Mouse (Mus musculus) layer of hippocampus, adult 9-11 months (tissue): ENCODE data around the gene Cep126.

Source experiments
- DNase-seq: peaks from one replicate; pipeline ENCODE4 v3.0.0; 2022

The Cep126 gene

GRCm38 (mm10) chr9:8134117-8134574 lies at the start of gene Cep126:
Cep126 (minus strand) TSS chr9:8134294.
- peak; percentile 64 for DNase-seq

- no peak for DNase-seq
Observed at GRCm38 (mm10) chr9:8179554-8179953, 45.5 kb upstream of the Cep126 start.

GRCm38 (mm10) chr9:8177099-8177498 lies 43.0 kb upstream of the Cep126 start:
- no peak for DNase-seq

- no peak for DNase-seq
Observed at GRCm38 (mm10) chr9:8157011-8157410, 22.9 kb upstream of the Cep126 start.

DNA sequence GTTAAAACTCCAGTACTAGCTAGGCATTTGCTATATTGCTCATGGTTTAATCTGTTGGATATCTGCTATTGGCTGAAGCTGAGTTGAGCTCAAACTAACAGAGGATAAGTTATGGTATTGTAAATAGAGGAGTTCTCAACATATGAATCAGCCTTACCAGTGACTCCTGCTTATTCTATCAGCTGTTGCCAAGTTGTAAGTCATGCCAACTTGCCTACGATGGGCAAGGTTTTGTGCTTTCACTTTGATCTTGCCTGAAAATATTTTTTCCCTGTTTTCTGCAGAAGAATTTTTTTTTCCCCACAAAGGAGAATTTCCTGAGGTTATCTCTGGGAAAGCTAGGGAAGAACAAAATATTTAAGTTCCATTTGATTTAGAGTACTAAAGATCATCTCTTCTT lies 5.4 kb upstream of the Cep126 start:
- no peak for DNase-seq

DNA sequence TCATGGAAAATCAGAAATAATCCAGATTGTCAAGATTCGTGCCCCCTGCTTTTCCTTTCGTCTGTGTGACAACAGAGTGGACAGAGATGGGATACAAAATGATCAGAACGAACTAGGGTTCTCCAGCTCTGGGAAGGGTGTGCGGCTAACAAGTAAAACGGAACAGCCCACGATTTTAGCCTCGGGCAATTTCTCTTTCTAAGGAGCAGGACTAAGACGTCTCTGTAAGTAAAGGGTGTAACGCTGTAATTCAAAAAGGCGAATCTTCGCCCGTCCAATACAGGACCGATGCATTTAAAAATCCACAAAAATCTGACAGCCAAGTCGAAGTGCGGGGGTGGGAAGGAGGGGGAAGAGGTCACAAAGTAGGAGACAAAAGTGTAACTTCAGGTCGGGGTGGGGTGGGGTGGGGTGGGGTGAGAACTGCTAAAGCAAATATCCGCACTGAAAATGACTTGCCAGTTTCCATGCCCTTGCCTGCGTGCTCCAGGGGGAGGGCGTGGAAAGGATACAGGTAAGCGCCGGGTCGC lies 443 bp downstream of the Cep126 start:
- DNase-seq = no peak

GRCm38 (mm10) chr9:8123495-8123894 lies 10.6 kb downstream of the Cep126 start:
- DNase-seq = no peak

- no peak for DNase-seq
Observed at GRCm38 (mm10) chr9:8114516-8114915, 19.6 kb downstream of the Cep126 start.

DNA sequence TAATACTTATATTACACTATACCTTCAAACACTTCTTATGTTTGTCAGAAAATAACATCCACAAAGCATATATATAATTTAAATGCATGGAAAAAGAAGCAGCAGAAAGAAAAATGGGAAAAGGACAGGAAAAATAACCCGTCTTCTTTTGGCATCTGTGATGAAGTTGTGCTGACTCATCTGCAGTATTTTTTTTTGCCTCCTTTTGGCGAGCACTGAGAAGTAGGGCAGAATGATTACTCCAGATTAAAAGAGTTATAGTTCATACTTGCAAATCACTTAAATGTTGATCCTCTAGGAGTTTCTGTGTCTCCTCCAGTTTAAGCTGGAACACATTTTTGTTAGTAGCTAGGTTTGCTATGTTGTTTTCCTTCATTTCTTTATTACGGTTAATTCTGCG lies 31.0 kb downstream of the Cep126 start:
- DNase-seq = no peak

GRCm38 (mm10) chr9:8100962-8101361 lies 33.1 kb downstream of the Cep126 start:
- no peak for DNase-seq

GRCm38 (mm10) chr9:8078882-8079281 lies 55.2 kb downstream of the Cep126 start:
- no peak for DNase-seq

GRCm38 (mm10) chr9:8074345-8074744 lies 59.7 kb downstream of the Cep126 start:
- DNase-seq = no peak

DNA sequence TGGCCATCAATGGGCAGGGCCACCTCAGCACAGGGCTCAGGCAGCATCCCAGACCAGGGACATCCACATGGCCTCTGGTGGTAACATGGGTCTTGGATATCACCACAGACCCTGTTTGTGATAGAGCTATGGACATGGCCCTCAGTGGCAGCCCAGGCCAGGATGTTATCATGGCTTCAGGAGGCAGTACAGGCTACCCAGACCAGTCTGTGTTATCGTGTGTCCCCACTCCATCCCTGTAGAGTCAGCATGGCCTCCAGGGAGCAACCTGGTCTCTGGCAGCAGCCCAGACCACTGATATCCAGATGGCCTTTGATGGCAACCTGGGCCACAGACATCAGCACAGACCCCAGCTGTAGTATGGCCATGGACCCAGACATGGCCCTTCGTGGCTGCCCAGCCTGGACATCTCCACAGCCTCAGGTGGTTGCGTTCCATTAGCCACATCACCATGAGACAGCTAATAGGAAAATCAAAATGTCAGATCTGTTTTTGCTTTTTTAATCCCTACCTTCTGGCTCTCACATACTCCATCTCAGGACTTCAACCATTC lies 60.8 kb downstream of the Cep126 start:
- no peak for DNase-seq

GRCm38 (mm10) chr9:8059636-8060035 lies 74.5 kb downstream of the Cep126 start:
- DNase-seq = no peak

GRCm38 (mm10) chr9:8054831-8055230 lies 79.3 kb downstream of the Cep126 start:
- no peak for DNase-seq

GRCm38 (mm10) chr9:8043044-8043387 lies 91.1 kb downstream of the Cep126 start:
- DNase-seq = no peak

- DNase-seq = peak; percentile 95
Observed at GRCm38 (mm10) chr9:8042338-8043043, 91.6 kb downstream of the Cep126 start, which contains the start of gene Cfap300. Cfap300 (minus strand) TSS chr9:8042823.

DNA sequence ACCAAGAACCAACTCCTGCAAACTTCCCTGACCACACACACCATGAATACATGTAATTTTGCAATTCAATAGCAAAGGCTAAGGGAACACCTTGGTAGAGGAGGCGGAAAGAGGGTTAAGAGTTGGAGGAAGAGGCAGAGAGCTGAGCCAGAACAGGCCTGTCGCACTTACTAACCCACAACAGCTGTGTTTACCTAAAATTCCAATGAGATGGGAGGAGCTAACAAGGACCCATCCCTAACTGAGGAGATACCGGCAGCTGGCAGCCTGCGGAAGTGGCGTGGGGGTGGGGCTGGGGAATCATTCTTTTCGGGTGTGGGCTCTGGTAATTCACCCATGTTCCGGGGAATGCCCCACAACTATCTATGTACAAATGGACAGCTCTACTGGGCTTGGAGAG lies 98.5 kb downstream of the Cep126 start:
- no peak for DNase-seq

DNA sequence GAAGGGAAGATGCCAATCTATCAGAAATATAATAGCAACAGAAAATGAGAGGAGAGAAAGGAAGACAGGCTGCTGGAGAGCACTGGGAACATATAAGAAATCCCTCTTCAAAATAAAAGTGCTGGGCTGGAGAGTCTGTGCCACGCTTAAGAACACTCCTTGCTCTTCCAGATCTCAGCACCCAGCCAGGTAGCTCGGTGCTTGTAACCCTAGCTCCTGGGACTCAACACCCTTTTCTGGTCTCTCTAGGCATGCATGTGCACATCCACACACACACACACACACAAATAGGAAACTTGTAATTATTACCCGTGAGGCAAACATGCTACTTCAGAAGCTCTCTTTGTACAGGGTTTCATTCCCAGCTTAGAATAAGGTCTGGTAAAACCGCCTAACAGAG lies 99.0 kb downstream of the Cep126 start:
- DNase-seq = no peak

DNA sequence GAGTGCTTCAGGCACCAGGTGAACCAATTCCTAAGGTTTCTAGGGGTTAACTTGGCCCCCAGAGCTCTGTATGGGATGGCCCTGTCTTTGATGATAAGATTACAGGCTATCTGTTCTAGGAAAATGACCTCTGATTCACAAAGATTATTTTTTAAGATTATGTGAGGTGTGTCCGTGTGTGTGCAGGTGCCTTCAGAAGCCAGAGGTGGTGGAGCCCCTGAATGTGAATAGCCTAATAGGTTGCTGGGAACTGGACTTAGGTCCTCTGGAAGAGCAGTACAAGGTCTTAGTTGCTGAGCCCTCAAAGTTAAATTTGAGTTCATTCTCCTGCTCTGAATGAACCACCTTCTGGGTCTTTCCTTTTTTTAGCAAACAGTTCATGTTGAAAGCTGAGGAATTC lies 100.0 kb downstream of the Cep126 start:
- DNase-seq = no peak

GRCm38 (mm10) chr9:8032847-8033246 lies 101.2 kb downstream of the Cep126 start:
- no peak for DNase-seq
